Mouse (Mus musculus): ENCODE data around the gene Pomt2.

Gene Pomt2

DNA sequence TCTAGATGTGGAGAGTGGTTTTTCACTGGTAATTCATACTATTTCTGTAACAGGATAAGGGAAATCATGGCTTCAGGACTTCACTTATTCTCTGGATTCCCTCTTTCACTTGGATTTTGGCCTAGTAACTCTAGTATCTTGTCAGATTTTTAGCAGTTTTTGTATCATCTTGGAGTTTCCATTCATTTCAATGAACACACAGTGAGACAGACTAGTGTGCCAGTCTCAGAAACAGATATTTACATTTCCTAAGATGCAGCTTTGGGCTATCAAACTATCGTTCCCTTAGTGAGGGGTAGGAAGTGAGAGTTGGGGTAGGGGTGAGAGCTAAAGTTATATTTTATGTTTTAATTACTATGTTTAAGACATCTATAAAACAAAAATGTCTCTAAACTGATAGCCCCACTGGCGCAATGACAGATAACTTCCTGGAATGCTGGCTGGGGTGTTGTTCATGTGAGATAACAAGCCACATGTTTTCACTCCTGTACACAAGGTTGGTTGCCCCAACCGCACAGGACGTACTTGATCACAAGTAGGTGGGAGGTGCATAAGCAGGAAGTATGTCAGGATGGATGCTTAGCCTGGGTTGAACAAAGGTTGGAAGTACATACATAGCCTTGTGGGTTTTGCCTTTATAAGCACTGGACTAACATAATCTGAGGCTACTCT is 25.7 kb downstream of the Pomt2 start:
- DNase-seq: no peak

DNA sequence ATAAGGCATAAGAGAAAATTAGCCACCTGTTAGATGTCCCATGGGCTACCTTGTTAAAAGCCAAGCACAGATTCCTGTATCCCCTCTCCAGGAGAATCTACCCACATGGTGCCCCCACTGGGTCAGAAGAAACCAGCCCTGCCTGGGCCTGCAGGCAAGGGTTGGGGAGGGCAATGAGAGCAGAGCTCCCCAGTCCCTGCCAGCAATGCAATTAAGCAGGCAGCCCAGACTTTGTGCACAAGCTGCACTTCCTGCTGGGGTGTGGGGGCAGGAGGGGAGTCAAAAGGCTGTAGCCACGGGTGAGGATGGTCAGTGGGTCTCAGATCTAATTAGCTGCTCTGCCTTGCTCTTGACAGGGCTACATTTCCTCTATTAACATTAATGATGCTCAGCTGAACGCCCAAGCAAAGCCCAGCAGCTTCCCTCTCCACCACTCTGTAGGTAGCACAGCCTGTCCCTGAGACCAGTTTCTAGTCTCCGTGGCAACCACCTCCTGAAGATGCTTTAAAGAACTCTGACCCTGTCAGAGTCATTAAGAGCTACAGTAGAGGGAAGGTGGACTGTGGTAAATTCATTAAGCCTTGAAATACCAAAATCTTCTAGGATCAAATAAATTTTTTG is 40.3 kb downstream of the Pomt2 start:
- no peak for DNase-seq

DNA sequence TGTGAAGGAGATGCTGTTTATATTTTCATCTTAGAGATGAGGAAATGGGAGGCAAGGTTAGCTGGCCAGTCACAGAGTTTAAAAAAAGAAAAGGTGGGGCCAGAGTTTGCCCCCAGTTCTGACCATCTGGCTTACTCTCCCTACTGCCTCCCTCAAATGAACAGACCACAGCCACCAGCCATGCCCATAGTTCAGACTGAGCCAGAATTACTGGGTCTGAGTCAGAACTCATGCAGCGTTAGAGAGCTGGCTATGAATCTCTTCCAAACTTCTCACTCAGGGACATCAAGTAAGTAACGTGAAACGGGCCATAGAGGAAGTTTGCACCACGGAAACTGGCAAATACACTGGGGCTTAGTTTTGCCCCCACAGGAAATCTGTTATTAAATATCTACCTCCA is 43.0 kb downstream of the Pomt2 start:
- DNase-seq: no peak

DNA sequence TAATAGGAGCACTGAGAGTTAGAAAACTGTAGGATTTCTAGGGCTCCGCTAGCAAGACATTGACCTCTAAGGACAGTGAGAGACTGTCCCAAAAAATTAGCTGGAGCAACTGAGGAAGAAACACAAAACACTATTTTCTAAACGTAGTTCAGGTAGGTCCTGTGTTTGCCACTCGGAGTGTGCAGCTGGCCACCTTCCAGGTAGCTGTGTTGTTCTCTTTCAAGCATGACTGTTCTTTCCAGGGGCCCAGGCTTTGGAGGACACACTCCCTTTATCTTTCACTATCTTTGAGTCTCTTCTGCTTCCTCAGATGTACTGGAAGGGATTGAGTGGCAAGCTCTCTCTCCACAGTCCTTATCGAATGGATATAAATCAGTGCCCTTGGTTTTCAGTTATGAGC is 44.3 kb downstream of the Pomt2 start:
- no peak for DNase-seq

DNA sequence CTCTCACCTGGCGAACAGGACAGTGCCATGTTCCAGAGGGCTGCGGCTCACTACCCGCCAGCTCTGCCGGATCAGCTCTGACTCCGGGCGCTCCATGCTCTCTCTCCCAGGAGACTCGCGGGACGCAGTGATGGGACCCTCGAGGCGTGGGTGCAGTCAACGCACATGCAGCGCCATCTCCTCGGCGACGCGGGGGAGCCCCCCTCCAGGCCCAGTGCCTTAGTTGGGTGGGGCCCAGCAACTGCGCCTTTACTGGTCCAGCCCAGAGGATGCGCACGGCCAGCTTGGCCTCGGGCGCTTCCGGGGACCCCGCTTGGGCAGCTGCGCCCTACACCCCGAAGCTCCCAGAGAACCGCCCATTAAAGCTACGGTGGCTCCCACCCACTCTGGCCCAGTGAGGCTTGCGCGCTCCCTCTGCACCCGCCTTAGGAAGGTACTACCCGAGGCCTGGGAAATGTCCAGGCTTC is 45.6 kb downstream of the Pomt2 start, which contains the start of gene Ngb:
Gene Ngb (minus strand): TSS at position 375 of the 467 bp plus-strand sequence.
- peak; percentile 21 for DNase-seq

DNA sequence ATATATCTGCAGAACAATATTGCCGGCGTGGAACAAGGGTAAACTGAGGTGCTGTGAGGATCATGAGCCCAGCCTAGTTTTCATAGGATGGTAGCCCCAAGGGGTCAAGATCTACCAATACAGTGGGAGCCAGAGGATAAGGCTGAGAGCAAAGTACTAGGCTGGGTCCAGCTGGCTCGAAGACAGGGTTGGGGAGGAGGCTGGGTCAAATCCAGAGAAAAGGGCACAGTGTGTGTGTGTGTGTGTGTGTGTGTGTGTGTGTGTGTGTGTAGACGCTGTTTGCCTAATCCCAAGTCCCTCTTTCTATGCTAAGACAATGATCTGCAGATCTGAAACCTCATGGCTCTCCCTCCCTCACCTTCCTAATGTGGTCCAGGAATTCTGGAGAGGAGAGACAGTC is 47.4 kb downstream of the Pomt2 start:
- peak; percentile 68 for DNase-seq

DNA sequence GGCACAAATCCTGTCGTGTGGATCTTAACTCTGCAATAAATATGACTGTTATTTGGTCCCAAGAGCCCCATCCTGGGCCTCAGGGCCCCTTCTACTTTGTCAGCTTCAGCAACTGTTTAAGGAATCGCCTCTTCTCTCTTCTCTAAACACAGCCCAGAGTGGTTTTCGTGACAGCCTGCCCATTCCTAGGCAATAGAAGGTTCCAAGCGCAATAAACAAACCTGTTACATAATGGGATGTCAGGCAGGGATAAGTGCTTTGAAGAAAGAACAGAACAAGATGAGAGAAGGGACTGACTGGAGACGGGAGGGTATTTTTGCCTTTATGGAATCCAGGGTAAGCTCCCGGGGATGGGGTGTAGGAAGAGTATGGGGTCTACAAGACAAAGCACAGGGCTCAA is 54.1 kb downstream of the Pomt2 start:
- DNase-seq: no peak

DNA sequence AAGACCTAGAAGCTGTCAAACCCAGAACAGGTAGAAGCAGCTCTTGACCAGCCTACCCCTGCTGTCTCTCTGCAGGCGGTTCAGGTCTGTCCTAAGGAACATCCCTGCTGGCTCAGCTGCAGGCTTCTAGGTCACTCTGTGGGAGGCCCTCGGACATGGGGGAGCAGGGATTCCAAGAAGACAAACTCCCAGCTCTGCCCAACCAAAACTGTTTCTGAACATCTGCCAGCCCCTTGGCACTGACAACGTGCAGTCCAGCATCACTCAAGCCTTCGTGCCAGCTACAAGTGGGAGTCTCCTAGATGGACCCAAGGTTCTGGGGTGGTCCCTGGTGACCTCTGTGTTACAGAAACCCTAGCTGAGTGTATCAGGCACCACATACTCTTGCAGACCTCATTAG is 54.5 kb downstream of the Pomt2 start:
- peak; percentile 43 for DNase-seq

DNA sequence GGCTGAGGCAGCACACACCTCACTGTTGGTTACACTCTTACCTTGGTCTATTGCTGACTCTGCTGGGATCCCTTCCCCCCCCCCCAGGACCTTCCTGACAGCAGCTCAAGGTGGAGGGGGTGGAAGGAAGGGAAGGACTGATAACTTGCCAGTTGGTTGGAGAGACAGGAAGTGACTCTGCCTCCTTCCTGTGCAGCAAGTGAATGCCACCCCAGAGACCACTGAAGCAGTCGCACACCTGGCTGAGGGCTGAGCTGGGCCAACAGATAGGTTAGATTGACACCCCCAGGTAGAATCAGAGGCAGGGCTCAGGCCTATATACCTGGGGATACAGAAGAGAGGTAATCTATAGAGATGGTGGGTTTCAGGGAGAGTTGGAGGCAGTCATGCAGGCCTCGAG is 55.9 kb downstream of the Pomt2 start:
- DNase-seq: no peak

DNA sequence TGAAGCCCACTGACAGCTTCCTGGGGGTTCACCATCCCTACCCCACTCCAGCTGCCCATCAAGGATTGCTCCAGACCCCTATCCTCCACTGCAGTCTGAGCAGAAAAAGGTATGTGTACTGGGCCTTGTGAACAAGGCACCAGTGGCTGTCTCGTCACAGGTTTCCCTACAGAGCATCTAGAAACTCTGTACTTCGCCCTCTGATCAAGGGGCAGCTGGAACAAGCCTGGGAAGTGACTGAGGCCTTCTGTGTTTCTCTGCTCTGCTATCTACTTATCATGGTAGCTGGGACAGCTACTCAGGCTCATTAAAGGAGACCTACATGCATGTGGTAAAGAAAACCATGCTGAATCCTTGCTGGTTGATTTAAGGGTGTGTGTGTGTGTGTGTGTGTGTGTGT is 58.1 kb downstream of the Pomt2 start:
- no peak for DNase-seq

DNA sequence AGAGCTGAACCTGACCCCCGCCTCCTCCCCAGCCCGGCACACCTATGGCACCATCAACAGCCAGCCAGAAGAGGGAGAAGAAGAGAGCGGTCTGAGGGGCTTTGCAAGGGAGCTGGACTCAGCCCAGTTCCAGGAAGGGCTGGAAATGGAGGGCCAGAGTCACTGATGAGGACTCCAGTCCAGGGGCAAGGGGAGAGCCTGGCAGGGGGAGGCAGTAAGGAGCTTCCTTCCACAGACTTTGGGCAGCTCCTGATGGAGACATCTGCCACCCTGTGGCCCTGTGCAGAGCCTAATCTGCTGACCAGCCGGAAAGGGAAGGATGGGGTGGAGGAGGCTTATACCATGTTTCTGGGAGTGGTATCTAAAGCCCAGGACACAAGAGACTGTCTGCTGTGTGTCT is 58.5 kb downstream of the Pomt2 start:
- DNase-seq: no peak

DNA sequence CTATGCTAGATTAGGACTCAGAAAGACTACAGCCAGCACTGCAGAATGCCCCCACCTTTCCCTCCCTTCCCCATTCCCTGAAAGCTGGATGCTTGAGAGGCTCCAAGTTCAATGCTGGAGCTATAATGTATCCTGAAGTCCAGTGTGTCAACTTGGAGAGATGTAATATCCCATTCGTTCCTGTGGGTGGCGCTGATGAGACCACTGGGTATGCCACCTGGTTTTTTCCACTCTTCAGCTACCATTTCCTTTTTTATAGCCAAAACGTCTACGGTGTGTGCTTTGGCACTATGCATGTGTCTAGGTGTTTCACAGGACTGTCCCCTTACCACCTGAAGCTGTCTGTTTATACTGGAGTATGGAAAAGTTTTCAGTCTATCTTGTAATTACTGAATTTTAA is 59.4 kb downstream of the Pomt2 start:
- no peak for DNase-seq

DNA sequence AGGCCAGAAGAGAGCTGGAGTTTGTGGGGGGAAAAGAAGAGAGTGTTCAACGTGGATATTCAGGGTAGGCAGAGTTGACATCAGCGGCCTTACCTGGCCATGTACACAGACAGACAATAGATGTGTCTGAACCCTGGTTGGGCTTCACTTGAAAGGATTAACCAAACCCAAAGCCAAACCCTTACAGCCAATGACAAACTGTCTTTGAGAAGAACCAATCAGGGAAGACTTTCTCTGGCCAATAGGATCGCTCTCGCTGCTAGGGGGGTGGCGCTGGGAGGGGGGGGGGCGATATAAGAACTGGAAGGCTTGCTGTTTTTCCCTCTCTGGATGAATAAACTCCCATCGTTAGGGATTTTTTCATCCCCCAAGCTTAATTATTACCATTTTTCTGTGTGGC is 60.5 kb downstream of the Pomt2 start:
- DNase-seq: no peak

DNA sequence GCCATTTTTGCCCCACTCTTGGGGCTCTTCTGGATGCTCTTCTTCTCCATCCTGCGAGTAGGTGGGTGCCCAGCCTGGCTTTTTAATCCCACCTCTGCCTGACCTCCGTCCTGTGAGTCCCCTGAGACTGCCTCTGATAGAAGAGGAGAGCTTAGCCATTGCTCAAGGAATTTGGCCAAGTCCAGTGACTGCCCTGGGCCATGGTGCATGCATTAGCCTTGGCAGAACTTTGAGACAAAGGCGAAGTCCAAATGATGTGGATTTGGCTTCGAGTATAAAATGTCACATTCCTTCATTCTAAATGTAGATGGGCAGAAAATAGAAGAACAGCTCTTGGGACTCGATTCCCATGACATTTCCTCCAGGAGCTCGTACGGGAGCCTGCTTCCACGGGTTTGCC is 65.0 kb downstream of the Pomt2 start:
- no peak for DNase-seq

DNA sequence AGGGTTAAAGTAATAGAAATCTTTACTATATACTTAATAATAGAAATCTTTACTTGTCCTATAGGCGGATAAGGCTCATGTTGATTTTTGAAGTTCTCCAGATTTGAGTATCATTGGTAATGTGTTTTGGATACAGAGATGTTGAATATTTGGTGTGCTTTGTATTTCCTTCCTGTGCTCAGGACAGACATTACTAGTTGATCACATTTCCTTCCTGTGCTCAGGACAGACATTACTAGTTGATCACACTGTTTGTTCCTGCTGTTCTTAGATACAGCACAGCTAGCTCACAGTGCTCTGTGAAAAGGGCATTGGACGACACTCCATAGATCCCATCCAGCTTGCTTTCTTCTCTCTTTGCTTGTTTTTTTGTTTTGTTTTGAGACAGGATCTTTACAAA is 71.2 kb downstream of the Pomt2 start:
- DNase-seq: no peak

DNA sequence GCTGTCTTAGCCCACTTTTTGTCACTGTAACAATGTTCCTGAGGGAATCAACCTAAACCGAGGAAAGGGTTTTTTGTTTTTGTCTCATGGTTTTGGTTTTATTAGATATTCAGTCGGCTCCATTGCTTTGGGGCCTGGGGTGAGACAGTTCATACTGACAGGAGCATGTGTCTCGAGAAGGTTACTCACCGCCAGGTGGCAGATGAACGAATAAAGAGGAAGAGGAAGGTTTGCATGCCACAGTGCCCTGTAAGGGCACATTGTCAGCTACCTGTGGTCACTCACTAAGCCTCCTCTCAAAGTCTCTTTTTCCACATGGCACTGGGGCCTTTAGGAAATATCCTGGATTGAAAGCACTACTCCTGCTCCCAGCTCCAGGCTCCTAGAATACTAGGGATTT is 77.2 kb downstream of the Pomt2 start:
- no peak for DNase-seq

DNA sequence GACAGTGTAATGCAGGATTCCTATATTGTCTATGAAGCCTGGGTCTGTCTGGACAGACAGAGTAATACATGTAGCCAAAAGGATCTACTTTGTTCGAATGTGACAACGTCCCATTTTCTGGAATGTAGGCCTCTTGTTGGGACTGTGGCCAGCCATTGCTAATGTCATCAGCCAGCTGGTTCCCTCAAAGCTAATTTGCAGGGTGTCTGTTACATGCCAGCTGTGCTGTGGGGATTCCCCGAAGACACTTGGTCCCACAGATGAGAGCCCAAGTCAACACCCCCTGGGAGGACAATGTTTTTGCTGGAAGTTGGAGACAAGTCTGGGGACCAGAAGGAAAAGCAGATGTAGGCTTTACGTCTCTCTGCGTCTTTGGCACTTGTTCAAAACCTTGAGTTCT is 81.3 kb downstream of the Pomt2 start:
- DNase-seq: peak; percentile 59

DNA sequence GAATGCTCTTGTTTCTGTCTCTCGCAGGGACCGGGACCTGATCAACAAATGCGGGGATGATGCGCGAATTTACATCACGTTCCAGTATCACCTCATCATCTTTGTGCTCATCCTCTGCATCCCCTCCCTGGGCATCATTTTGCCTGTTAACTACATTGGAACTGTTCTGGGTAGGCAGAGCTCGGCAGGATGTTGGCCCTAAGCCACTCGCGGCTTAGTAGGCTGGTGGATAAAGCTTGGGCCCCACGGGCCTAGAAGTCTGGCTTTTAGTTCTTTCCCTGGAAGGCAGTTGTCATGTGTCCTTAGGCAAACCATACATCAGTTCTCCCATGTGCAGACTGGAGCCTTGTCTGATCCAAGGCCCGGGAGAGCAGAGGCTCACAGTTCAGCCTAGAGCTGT is 82.3 kb downstream of the Pomt2 start:
- DNase-seq: no peak

DNA sequence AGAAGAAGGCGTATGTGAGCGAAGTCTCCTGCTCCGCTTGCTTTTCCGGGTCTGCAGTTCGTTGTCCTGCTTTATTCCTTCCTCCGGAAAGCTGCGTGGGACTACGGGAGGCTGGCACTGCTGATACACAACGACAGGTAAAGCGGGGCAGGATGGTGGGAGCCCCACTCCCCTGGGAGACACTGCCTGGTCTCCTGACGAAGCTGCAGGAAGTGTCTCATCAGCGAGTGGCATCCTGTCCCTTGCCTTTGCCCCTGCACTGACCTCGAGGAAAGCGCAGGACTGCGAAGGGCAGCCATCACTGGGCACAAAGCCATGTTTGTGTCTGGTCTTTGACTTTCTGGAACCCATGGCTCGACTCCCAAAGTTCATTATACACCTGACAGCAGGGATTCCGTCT is 90.7 kb downstream of the Pomt2 start:
- DNase-seq: peak; percentile 35
